Mouse (Mus musculus): ENCODE measurements at regions not wholly inside any gene's neighbourhood (a gene's known extent, or its start where the extent isn't known, plus 50 kb on each side); places are given as distances from the start of the nearest gene placed in this dataset.

DNA sequence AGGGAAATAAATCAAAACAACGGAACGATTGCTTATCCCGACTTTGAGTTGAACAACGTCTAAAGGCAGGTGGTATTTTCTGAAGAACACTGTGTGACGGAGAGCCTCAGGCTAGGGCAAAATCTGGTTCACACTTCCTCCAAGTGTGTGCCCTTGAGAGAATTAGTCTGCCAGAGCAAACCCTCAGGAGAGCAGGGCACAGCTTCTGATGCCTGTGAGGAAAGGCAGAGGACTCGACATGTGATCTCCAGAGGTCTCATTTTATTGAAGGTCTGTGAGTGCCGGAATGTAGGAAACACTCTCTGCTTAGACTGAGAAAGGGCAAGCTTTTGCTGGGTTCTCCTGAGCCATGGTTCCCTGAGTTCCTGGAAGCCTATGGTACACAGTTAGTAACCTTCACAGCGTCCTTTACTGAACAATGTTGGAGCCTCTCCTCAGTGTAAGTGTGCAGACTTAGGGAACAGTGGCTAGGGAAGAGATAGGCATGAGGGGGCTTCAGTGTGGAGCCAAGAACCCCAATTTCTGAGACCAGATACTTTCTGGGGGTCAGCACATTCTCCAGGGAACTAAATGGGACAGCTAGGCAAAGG, 77.1 kb downstream of the Cd24a start:
- WGBS = 37% methylated on average over 8 of the region's 8 CpGs
- Histone ChIP-seq H3K4me2 (replicated peaks; ENCODE audit: low read depth, low read length) (no peak overlapping the region), H3K27ac (ENCODE audit: low read depth, low read length) (0 out of 2 replicates have a peak overlapping the region, but pooled peaks have one; percentile 48), H3K27me3 (ENCODE audit: control insufficient read depth, insufficient read depth, low read length) (no peaks in the 10 kb centered on the region), H3K36me3 (ENCODE audit: control insufficient read depth, insufficient read depth, low read length) (no peaks in the 10 kb centered on the region), H3K9ac (ENCODE audit: low read depth, low read length) (no peak overlapping the region), H3K4me3 (ENCODE audit: low read length) (no peak overlapping the region), H3K4me1 (ENCODE audit: control insufficient read depth, insufficient read depth, low read length) (peaks cover 8% of the 10 kb centered on the region), H3K9me3 (ENCODE audit: control insufficient read depth, low read length) (peaks cover 3% of the 10 kb centered on the region; the same call in 1 of the 2 replicates)
- ATAC-seq (ENCODE audit: low FRiP score, low TSS enrichment) = no peak

DNA sequence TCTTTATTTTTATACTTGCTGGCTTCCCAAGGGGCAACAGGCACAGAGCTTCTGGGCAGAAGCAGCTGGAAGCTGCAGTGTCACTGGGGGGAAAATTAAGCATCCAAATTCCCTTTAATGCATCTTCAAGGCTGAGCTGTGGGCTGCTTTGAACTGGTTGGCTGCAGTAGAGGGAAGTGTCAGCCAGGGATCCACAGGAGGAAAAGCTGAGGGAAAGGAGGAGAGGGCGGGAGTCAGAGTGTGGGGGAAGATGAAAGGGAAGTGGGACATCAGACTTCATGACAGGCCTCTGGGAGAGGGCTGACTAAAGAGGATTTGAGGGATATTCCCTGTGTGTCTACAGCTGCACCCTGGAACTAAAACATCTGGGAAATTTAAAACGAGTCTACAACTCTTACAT, 77.6 kb downstream of the Cd24a start:
- peak; percentile 88 for ATAC-seq (ENCODE audit: low FRiP score, low TSS enrichment)
- Histone ChIP-seq H3K27me3 (ENCODE audit: control insufficient read depth, insufficient read depth, low read length) (no peaks in the 10 kb centered on the region), H3K9ac (ENCODE audit: low read depth, low read length) (no peak overlapping the region), H3K36me3 (ENCODE audit: control insufficient read depth, insufficient read depth, low read length) (no peaks in the 10 kb centered on the region), H3K4me3 (ENCODE audit: low read length) (no peak overlapping the region), H3K4me1 (ENCODE audit: control insufficient read depth, insufficient read depth, low read length) (peaks cover 8% of the 10 kb centered on the region), H3K4me2 (replicated peaks; ENCODE audit: low read depth, low read length) (no peak overlapping the region), H3K27ac (ENCODE audit: low read depth, low read length) (0 out of 2 replicates have a peak overlapping the region, but pooled peaks have one; percentile 48), H3K9me3 (ENCODE audit: control insufficient read depth, low read length) (peaks cover 3% of the 10 kb centered on the region; the same call in 1 of the 2 replicates)
- 36% methylated on average over 2 of the region's 2 CpGs for whole genome bisulfite sequencing

DNA sequence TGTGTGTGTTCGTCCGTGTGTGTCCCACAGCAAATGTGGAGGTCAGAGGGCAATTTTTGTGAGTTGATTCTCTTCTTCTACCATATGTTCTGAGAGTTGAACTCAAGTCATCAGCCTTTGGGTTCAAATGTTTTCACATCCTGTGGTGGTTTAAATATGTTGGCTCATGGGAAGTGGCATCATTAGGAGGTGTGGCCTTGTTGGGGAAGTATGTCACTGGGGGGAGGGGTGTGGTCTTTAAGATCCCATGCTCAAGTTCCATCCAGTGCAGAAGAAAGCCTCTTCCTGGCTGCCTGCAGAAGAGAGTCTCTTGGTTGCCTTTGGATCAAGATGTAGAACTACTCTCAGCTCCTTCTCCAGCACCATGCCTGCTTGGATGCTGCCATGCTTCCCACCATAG, 78.1 kb downstream of the Cd24a start:
- no peak overlapping the region for H3K9ac ChIP-seq (ENCODE audit: low read depth, low read length)
- WGBS = 61% methylated on average over 2 of the region's 2 CpGs
- no peak overlapping the region for H3K4me2 ChIP-seq (replicated peaks; ENCODE audit: low read depth, low read length)
- H3K4me3 ChIP-seq (ENCODE audit: low read length) = no peak overlapping the region
- no peak for ATAC-seq (ENCODE audit: low FRiP score, low TSS enrichment)
- H3K27ac ChIP-seq (ENCODE audit: low read depth, low read length) = no peak overlapping the region
- H3K4me1 ChIP-seq (ENCODE audit: control insufficient read depth, insufficient read depth, low read length) = peaks cover 8% of the 10 kb centered on the region
- peaks cover 3% of the 10 kb centered on the region; the same call in 1 of the 2 replicates for H3K9me3 ChIP-seq (ENCODE audit: control insufficient read depth, low read length)
- no peaks in the 10 kb centered on the region for H3K36me3 ChIP-seq (ENCODE audit: control insufficient read depth, insufficient read depth, low read length)
- no peaks in the 10 kb centered on the region for H3K27me3 ChIP-seq (ENCODE audit: control insufficient read depth, insufficient read depth, low read length)

DNA sequence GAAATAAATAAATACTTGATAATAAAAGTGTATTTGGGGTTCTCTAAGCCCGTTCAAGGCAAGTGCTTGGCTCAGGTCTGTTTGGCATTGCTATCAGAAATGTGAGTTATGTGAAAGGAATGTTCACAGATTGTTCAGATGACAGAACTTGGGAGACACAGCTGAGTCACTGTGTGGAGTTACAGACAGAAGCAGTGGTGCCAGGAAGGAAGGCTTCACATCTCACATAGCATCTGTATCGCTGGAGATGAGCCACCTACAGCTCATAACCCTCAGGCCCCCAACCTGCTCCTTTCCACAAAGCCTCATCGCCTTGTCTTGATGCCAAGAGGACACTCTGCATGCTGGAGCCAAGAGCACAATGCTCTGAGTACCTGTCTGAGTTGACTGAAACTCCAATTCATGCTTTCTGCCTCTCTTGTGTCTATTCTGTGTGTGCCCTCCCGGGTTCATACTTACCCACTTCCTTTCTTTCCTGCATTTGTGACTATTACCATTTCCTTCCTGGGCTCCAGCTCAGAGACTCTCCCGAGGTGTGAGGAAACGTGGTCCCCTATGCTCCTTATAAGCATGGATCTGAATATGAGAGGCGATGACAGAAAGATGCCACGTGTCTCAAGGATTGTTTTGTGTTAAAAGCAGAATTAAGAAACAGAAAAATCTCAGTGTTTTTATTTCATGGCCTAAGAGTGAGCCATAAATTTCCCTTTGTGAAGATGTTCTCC, 79.6 kb downstream of the Cd24a start:
- Histone ChIP-seq H3K9me3 (ENCODE audit: control insufficient read depth, low read length) (peaks cover 3% of the 10 kb centered on the region; the same call in 1 of the 2 replicates), H3K27me3 (ENCODE audit: control insufficient read depth, insufficient read depth, low read length) (no peaks in the 10 kb centered on the region), H3K4me1 (ENCODE audit: control insufficient read depth, insufficient read depth, low read length) (peaks cover 8% of the 10 kb centered on the region), H3K4me2 (replicated peaks; ENCODE audit: low read depth, low read length) (no peak overlapping the region), H3K36me3 (ENCODE audit: control insufficient read depth, insufficient read depth, low read length) (no peaks in the 10 kb centered on the region), H3K4me3 (ENCODE audit: low read length) (no peak overlapping the region), H3K9ac (ENCODE audit: low read depth, low read length) (no peak overlapping the region), H3K27ac (ENCODE audit: low read depth, low read length) (no peak overlapping the region)
- whole genome bisulfite sequencing = 87% methylated on average over 8 of the region's 8 CpGs
- ATAC-seq (ENCODE audit: low FRiP score, low TSS enrichment) = no peak

DNA sequence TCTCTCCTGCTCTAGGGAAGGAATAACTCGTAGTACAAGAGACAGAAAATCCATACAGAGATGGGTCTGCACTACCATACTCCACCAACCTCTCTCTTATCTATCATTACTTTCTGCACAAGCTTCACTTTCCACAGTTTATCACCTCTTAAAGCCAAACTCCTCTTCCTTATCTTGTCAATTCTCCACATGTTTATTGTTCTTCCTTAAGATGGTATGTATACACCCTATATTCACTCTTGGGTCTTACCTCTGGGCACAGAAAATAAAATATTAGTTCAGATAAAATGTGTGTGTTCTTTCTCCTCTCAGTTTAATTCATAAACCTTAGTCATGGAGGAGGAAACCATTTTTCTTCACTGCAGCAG, 80.1 kb downstream of the Cd24a start:
- WGBS = 73% methylated on average over 1 of the region's 1 CpGs
- Histone ChIP-seq H3K27ac (ENCODE audit: low read depth, low read length) (no peak overlapping the region), H3K9me3 (ENCODE audit: control insufficient read depth, low read length) (peaks cover 3% of the 10 kb centered on the region; the same call in 1 of the 2 replicates), H3K9ac (ENCODE audit: low read depth, low read length) (no peak overlapping the region), H3K27me3 (ENCODE audit: control insufficient read depth, insufficient read depth, low read length) (no peaks in the 10 kb centered on the region), H3K4me3 (ENCODE audit: low read length) (no peak overlapping the region), H3K36me3 (ENCODE audit: control insufficient read depth, insufficient read depth, low read length) (no peaks in the 10 kb centered on the region), H3K4me2 (replicated peaks; ENCODE audit: low read depth, low read length) (no peak overlapping the region), H3K4me1 (ENCODE audit: control insufficient read depth, insufficient read depth, low read length) (peaks cover 8% of the 10 kb centered on the region)
- ATAC-seq (ENCODE audit: low FRiP score, low TSS enrichment) = no peak

DNA sequence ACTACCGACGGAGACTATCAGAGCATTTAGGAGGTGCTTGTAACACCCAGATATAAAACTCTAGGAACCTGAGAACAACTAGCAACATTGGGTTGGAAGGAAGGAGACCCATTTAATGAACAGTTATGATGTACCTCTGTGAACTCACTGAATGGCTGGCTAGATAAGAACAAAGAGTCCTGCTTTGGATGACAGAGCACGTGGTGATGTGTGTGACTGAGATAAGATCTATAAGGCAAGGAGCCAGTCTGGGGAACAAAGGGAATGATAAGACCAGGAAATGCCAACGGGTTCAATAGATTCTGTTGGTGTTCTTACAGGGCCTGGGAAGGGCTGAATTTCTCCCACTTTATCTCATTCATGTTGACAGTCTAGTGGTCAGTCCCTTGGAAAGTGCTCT, 86.8 kb downstream of the Cd24a start:
- Histone ChIP-seq H3K4me3 (ENCODE audit: low read length) (no peak overlapping the region), H3K36me3 (ENCODE audit: control insufficient read depth, insufficient read depth, low read length) (no peaks in the 10 kb centered on the region), H3K27ac (ENCODE audit: low read depth, low read length) (no peak overlapping the region), H3K4me2 (replicated peaks; ENCODE audit: low read depth, low read length) (no peak overlapping the region), H3K27me3 (ENCODE audit: control insufficient read depth, insufficient read depth, low read length) (no peaks in the 10 kb centered on the region), H3K9ac (ENCODE audit: low read depth, low read length) (no peak overlapping the region), H3K4me1 (ENCODE audit: control insufficient read depth, insufficient read depth, low read length) (peaks cover 3% of the 10 kb centered on the region; the same call in 1 of the 2 replicates), H3K9me3 (ENCODE audit: control insufficient read depth, low read length) (no peaks in the 10 kb centered on the region)
- 71% methylated on average over 4 of the region's 4 CpGs for WGBS
- no peak for ATAC-seq (ENCODE audit: low FRiP score, low TSS enrichment)

DNA sequence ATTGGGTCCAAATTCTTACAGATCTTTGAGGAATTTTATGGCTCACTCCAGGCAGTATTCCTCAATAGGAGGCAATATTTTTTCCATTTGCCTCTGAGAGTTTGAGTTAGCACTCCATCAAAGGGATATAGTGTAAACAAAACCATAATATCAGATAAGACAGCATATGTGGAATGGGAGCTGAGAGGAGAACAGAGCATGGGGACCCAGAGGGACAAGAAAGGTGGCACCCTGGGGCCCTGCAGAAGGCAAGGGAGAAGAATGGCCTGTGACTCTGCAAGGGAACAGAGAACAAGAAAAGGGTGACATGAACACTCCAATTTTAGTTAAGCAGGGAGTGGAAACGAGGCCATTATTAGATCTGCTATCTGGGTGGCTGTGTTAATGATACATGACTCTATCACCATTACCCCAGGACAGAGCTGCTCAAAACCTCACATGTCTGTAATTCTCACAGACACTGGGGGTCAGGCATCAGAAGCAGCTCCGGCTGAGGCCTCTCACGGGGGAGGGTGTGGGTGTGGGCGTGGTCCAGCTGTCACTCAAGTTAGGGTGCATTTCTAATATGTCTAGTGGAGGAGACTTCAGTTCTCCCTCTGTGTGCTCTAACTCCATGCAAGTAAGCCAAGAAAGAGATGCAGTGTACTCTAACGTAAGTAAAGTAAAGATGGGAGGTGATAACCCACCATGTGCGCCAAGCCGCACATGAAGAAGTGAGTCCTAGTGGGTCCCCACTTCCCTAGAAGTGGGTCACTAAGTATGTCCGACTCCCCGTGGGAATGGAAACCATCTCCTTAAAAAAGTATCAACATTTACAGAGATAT, 88.4 kb downstream of the Cd24a start:
- Histone ChIP-seq H3K27ac (ENCODE audit: low read depth, low read length) (no peak overlapping the region), H3K9ac (ENCODE audit: low read depth, low read length) (no peak overlapping the region), H3K4me3 (ENCODE audit: low read length) (no peak overlapping the region), H3K36me3 (ENCODE audit: control insufficient read depth, insufficient read depth, low read length) (no peaks in the 10 kb centered on the region), H3K9me3 (ENCODE audit: control insufficient read depth, low read length) (no peaks in the 10 kb centered on the region), H3K27me3 (ENCODE audit: control insufficient read depth, insufficient read depth, low read length) (no peaks in the 10 kb centered on the region), H3K4me2 (replicated peaks; ENCODE audit: low read depth, low read length) (no peak overlapping the region), H3K4me1 (ENCODE audit: control insufficient read depth, insufficient read depth, low read length) (peaks cover 7% of the 10 kb centered on the region; the same call in 1 of the 2 replicates)
- ATAC-seq (ENCODE audit: low FRiP score, low TSS enrichment) = no peak
- WGBS = 71% methylated on average over 9 of the region's 9 CpGs

DNA sequence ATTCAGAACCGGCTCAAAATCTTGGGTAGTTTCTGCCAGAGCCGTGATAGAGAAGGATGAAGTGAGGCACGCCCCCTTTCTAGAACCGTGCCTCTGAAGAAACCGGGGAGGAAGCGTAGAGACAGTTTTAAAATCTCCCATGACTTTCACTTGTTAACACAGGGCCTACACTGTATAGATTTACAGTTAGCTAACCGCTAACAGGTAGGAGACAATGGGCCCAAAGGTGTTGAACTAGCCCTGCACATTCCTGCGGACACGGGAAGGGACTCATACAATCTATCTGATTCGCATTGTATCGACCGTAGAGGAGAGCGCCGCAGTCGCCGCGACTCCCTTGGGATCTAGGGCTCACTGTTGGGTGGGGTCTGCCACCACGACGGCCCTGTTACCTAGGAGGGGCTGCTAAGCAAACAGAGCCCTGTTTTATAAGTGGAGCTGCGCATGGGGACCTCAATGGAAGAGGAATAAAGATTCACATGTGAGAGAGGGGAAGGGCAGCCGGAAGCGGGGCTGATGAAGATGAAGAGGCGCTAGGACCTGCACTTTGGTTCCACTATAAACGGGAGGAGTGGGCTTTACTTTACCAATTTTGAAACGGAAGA, 89.1 kb downstream of the Cd24a start:
- no peak overlapping the region for H3K4me2 ChIP-seq (replicated peaks; ENCODE audit: low read depth, low read length)
- WGBS = 70% methylated on average over 25 of the region's 25 CpGs
- no peaks in the 10 kb centered on the region for H3K27me3 ChIP-seq (ENCODE audit: control insufficient read depth, insufficient read depth, low read length)
- no peaks in the 10 kb centered on the region for H3K9me3 ChIP-seq (ENCODE audit: control insufficient read depth, low read length)
- no peak overlapping the region for H3K27ac ChIP-seq (ENCODE audit: low read depth, low read length)
- no peaks in the 10 kb centered on the region for H3K36me3 ChIP-seq (ENCODE audit: control insufficient read depth, insufficient read depth, low read length)
- ATAC-seq (ENCODE audit: low FRiP score, low TSS enrichment) = no peak
- no peak overlapping the region for H3K9ac ChIP-seq (ENCODE audit: low read depth, low read length)
- no peak overlapping the region for H3K4me3 ChIP-seq (ENCODE audit: low read length)
- H3K4me1 ChIP-seq (ENCODE audit: control insufficient read depth, insufficient read depth, low read length) = peaks cover 7% of the 10 kb centered on the region; the same call in 1 of the 2 replicates

Measured in kidney, embryonic 14.5 days (tissue).